Mouse (Mus musculus) natural killer cell, adult 2 months (primary cell): ENCODE results near the gene Fmnl2.
A peak's percentile ranks its signal among the peaks of the same experiment; 100 is the strongest.

Experiments
- DNase-seq, 2 experiments: peaks; one replicate each; pipeline ENCODE4 v3.0.0; 2022; ENCODE audit warnings: low spot score in 2 of 2

The Fmnl2 gene

DNA sequence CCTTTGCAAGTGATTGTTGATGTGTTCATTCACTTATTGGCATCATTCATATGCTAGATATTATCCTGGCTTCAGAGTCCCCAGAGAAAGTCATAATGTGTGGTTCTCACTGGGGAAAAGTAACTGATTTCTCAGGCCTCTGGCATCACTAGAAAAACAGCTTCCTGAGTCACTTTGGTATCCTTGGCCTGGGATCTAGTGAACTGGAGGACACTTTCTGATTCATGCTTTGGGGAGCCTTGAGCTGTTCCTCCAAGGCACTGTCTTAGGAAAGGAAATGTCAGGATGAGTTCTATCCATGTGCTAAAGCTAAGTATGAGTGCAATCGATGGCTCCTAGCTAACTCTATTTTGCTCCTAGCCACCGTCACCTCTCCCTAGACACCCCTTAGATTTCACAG, 245.2 kb downstream of the Fmnl2 start:
- no peak for DNase-seq

DNA sequence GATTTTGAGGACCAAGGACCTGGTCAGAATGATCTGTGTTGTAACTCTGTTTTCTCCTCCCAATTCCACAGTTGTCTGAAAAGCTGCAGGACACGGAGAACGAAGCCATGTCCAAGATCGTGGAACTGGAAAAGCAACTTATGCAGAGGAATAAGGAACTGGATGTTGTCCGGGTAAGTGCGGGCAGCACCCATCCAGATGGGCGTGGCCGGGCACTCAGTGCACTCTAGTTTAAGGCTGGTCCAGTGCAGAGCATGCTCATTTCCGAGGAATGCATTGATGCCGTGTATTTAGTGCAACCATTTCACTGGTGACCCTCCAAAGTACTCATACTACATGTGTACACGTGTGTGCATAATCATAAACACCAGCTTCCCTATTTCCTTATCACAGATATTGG, 247.7 kb downstream of the Fmnl2 start:
- DNase-seq = no peak

DNA sequence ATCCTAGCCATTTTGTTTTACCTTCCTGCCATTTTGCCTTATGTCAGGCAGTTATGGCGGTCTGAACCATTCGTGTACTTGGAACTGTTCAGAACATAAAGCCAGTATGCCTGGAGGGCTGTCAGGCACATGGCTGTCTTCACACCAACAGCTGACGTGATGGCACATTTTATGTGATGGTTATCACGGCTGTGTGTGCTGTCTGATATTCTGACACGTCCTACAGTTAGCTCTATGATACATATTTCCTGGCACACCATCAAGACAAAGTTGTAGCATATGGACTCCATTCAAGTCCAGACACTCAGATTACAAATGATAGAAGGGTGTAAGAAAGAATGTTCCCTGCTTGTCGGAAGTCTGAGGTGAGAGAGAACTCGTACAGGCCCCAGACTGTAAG, 248.4 kb downstream of the Fmnl2 start:
- no peak for DNase-seq

DNA sequence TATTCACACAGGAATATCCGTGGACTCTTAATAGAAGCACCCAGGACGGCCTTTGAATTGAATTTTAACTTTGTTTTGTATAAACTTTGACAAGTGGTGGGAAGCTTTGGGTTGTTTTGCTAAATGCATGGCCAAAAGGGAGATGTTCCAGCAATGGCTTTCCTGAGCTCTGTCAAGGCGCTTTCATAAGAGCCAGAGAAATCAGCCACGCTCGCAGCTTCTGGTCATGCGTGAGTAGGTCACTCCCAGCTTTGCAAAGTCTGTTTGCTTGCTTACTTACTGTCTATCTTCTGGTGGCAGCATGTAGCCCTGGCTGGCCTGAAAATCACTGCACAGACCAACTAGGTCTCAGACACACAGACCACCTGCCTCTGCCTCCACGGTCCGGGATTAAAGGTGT, 248.8 kb downstream of the Fmnl2 start:
- no peak for DNase-seq

DNA sequence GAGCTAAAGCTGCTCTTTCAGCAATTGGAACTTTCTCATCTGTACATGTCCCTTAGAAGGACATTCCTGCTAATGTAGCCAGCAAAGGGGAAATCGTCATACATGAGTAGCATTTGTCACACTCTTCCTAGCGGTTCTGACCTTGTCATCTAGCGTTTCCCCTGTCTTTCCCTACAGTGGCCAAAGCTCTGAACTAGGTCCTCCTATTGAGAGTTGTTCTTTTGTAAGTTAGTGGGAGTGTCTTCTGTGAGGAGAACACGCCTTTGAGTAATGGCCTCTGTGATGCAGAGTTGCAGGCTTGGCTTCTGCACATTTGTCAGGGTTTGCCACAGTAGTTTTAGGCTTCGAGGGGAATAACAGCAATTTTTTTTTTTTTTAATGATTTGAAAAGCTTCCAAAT, 250.9 kb downstream of the Fmnl2 start:
- DNase-seq = no peak

DNA sequence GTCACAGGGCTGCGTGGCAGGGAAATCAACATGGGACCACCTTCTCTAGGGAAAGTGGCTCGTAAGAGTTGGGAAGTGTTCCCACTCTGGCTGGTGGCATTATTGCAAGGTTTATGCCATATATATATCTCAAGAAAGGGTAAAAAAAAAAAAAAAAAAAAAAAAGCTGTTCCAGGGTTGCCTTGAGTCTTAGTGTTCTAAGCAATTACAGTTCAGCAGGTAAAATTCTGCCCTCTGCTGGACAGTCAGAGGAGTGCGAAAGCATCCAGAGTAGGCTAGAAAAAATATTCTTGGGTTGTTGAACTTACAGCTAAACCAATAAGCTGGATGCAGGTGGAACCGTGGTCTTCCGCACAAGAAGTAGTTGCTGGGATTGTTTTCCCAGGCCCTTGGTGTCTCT, 264.1 kb downstream of the Fmnl2 start:
- DNase-seq = peak; percentile 2 to 29

DNA sequence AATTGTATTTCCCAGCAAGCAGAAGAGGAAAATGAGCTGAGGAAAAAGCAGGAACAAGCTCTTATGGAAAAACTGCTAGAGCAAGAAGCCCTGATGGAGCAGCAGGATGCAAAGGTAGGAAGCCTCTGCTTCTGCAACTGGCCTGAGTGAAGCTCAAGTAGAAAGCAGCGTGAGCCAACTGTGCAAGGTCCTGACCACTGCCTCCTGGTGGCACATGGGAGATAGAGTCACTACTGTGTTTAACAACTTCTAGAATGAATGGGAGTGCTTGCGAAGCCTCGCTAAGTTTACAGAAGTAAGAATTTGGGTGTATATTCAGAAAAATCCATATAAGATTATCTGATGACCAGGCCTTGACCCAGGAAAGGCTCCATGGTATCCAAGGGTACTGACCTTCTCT, 268.3 kb downstream of the Fmnl2 start:
- DNase-seq = no peak

DNA sequence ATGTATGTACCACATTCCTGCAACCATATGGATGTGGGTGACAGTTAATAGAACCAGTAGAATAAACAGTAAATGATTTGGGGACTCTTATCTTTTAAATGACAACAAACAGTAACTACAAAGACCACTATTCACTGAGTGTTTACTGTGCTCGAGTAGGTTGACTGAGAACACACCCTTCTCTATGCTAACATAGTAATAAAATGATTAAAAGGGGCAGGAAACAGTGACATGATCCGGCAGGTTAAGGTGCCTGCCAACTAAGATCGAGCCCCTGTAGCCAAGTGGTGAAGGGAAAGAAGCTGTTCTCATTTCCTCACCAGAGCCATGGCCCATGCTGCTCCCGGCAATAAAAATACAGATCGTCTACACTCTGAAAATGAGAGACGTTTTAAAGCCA, 271.4 kb downstream of the Fmnl2 start:
- no peak for DNase-seq

DNA sequence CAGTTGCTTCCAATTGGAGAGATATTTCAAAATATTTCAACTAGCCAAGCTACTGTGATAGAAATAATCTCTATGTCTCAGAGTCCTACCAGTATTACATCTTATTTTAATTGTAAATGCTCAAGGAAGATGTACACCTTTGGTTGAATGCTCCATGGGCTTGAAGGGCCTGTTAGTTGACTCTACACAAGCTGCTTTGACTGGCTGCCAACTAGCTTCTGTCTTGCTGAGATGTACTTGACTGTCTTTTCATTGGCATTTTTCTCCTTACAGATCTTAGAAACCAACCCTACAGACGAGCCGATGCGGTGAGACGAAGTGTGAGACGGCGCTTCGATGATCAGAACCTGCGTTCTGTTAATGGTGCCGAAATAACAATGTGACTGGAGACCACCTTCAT, 273.9 kb downstream of the Fmnl2 start:
- DNase-seq = no peak

DNA sequence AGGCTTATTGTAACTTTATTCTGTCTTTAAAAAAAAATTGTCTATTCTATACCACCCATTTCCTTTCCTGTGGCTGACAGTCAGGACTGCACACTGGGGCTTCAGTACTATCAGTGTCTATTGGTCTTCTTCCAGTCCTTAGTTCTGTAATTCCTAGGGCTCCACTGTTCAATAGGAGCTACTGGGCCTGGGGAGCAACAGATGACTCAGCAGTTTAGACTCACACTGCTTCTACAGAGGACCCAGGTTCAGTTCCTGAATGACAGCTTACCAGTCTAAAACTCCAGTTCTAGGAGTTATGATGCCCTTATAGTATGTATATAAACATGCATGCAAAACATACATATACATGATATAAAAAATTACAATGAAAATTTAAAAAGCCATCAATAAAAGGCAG, 289.2 kb downstream of the Fmnl2 start:
- no peak for DNase-seq

DNA sequence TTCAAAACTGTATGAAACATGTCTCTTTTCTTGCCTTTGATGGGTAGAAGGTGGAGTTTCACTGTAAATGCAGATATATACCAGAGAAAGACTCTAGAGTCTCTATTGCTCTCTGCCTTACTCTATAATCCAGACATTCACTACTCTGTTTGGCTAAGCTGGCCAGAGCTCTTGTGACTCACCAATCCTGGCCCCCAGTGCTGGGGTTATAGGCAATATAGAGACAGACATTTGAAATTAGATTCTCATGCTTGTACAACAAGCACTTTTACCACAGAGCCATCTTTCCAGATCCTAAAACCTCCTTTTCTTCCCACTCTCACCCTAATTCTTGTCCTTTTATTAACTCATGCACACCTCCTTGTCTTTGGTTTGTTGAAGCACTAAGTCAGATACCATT, 316.3 kb downstream of the Fmnl2 start:
- DNase-seq = no peak

DNA sequence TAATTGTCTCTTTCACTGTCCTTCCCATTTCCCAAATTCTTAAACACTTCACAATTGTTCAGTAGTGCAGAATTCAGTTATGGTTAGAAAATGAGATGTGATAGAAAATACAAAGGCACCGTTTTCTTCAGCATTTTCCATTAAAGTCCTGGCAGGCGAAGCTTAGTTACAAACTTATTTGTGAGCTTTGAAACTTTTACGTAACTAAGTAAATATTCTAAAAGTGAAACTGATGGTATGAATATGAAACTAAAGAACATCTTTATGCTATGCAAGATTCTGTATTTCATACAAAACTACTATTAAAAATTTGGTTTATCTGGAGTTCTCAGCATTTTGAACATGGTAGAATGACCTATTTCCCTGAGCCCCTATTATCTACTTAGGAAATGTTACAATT, 321.3 kb downstream of the Fmnl2 start:
- DNase-seq = no peak

DNA sequence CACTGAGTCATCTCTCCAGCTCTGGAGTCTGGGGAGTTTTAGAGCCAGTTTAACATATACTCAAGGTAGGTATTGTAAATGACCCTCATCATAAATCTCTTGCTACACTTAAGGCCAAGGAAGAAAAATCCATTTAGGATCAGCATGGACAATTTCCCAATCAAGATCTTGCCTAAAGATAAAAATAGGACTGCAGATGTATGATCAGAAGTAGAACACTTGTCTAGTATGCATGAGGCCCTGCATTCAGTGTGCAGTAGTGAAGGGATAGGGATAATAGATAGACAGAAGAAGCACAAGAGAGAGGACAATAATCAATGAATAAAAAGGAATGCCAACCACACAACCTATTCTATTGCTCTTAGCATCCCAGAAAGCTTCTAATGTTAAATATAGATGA, 322.2 kb downstream of the Fmnl2 start:
- no peak for DNase-seq
